Mouse (Mus musculus): Measurements from ENCODE around the gene Pstpip1. TPM values are rescaled to one million over a fixed set of nuclear protein-coding genes. Genes with fewer than 3 reads are reported as not detected.

Gene Pstpip1
- polyA plus RNA-seq (2014; fragmentation: Nextera tagmentation; extraction: Ambion mirVana), result 1.6 and 1.8 TPM in 2 replicates

GRCm38 (mm10) chr9:56089778-56090520, at the start of gene Pstpip1:
TSS of gene Pstpip1 (plus strand) at chr9:56089962.
- ATAC-seq (replicated peaks; ENCODE audit: low FRiP score) (peak; percentile 43; the same call in 1 of the 2 replicates), DNase-seq (ENCODE audit: low spot score) (peak; percentile 44)
- H3K9me3 ChIP-seq (ENCODE audit: control insufficient read depth, low read length), result no peaks in the 10 kb centered on the region
- H3K4me2 ChIP-seq, result peak within 1 kb of the TSS; percentile 44
- WGBS, result 27% methylated on average over 22 of the region's 22 CpGs
- peaks cover 3% of the 10 kb centered on the region; the same call in 1 of the 2 replicates for H3K4me1 ChIP-seq (replicated peaks; ENCODE audit: control insufficient read depth, insufficient read depth, low read length)
- H3K36me3 ChIP-seq (ENCODE audit: control insufficient read depth, insufficient read depth, low read length), result no peaks in the 10 kb centered on the region
- no peak within 1 kb of the TSS; the same call in 1 of the 2 replicates for H3K9ac ChIP-seq (ENCODE audit: low read depth, low read length)
- H3K27ac ChIP-seq (ENCODE audit: low read depth, low read length), result no peak within 1 kb of the TSS
- no peaks in the 10 kb centered on the region for H3K27me3 ChIP-seq (replicated peaks; ENCODE audit: control insufficient read depth, insufficient read depth, low read length)
- peak within 1 kb of the TSS; percentile 7 for H3K4me3 ChIP-seq (ENCODE audit: low read depth, low read length)

- 0 out of 2 replicates have a peak, but pooled peaks cover 4% of the 10 kb centered on the region for H3K4me1 ChIP-seq (replicated peaks; ENCODE audit: control insufficient read depth, insufficient read depth, low read length)
- DNase-seq (ENCODE audit: low spot score) (peak; percentile 95), ATAC-seq (replicated peaks; ENCODE audit: low FRiP score) (peak; percentile 100)
- no peaks in the 10 kb centered on the region for H3K27me3 ChIP-seq (replicated peaks; ENCODE audit: control insufficient read depth, insufficient read depth, low read length)
- H3K27ac ChIP-seq (ENCODE audit: low read depth, low read length), result peak within 1 kb of the TSS; percentile 87
- H3K36me3 ChIP-seq (ENCODE audit: control insufficient read depth, insufficient read depth, low read length), result no peaks in the 10 kb centered on the region; the same call in 1 of the 2 replicates
- H3K9ac ChIP-seq (ENCODE audit: low read depth, low read length), result peak within 1 kb of the TSS; percentile 92
- peak within 1 kb of the TSS; percentile 83 for H3K4me3 ChIP-seq (ENCODE audit: low read depth, low read length)
- peak within 1 kb of the TSS; percentile 92 for H3K4me2 ChIP-seq
- no peaks in the 10 kb centered on the region for H3K9me3 ChIP-seq (ENCODE audit: control insufficient read depth, low read length)
- under 1% methylated on average over 44 of the region's 49 CpGs for WGBS
These were observed 48.2 kb upstream of the Pstpip1 start, which contains the start of gene Rcn2 for GRCm38 (mm10) chr9:56041372-56042180. TSS of gene Rcn2 (plus strand) at chr9:56041845.

GRCm38 (mm10) chr9:56042181-56042621, 47.6 kb upstream of the Pstpip1 start:
- H3K4me2 ChIP-seq, result peak overlapping the region; percentile 92
- H3K27ac ChIP-seq (ENCODE audit: low read depth, low read length), result peak overlapping the region; percentile 87
- H3K4me1 ChIP-seq (replicated peaks; ENCODE audit: control insufficient read depth, insufficient read depth, low read length), result 0 out of 2 replicates have a peak, but pooled peaks cover 4% of the 10 kb centered on the region
- ATAC-seq (replicated peaks; ENCODE audit: low FRiP score) (peak; percentile 12; the same call in 1 of the 2 replicates), DNase-seq (ENCODE audit: low spot score) (no peak)
- no peaks in the 10 kb centered on the region; the same call in 1 of the 2 replicates for H3K36me3 ChIP-seq (ENCODE audit: control insufficient read depth, insufficient read depth, low read length)
- 1% methylated on average over 16 of the region's 16 CpGs for WGBS
- H3K9me3 ChIP-seq (ENCODE audit: control insufficient read depth, low read length), result no peaks in the 10 kb centered on the region
- H3K27me3 ChIP-seq (replicated peaks; ENCODE audit: control insufficient read depth, insufficient read depth, low read length), result no peaks in the 10 kb centered on the region
- H3K4me3 ChIP-seq (ENCODE audit: low read depth, low read length), result peak overlapping the region; percentile 83
- peak overlapping the region; percentile 92 for H3K9ac ChIP-seq (ENCODE audit: low read depth, low read length)

- DNase-seq (ENCODE audit: low spot score) (no peak), ATAC-seq (replicated peaks; ENCODE audit: low FRiP score) (no peak)
- no peak overlapping the region for H3K4me3 ChIP-seq (ENCODE audit: low read depth, low read length)
- peaks cover 6% of the 10 kb centered on the region; the same call in 1 of the 2 replicates for H3K36me3 ChIP-seq (ENCODE audit: control insufficient read depth, insufficient read depth, low read length)
- no peaks in the 10 kb centered on the region for H3K27me3 ChIP-seq (replicated peaks; ENCODE audit: control insufficient read depth, insufficient read depth, low read length)
- no peaks in the 10 kb centered on the region for H3K9me3 ChIP-seq (ENCODE audit: control insufficient read depth, low read length)
- H3K9ac ChIP-seq (ENCODE audit: low read depth, low read length), result no peak overlapping the region
- H3K4me1 ChIP-seq (replicated peaks; ENCODE audit: control insufficient read depth, insufficient read depth, low read length), result no peaks in the 10 kb centered on the region
- 86% methylated on average over 3 of the region's 3 CpGs for WGBS
- no peak overlapping the region for H3K4me2 ChIP-seq
- H3K27ac ChIP-seq (ENCODE audit: low read depth, low read length), result no peak overlapping the region
These were observed 36.0 kb upstream of the Pstpip1 start for GRCm38 (mm10) chr9:56053796-56054195.

GRCm38 (mm10) chr9:56056147-56056546, 33.6 kb upstream of the Pstpip1 start:
- DNase-seq (ENCODE audit: low spot score) (no peak), ATAC-seq (replicated peaks; ENCODE audit: low FRiP score) (no peak)
- WGBS, result 83% methylated on average over 6 of the region's 6 CpGs
- Histone ChIP-seq H3K4me1 (replicated peaks; ENCODE audit: control insufficient read depth, insufficient read depth, low read length) (no peaks in the 10 kb centered on the region), H3K4me3 (ENCODE audit: low read depth, low read length) (no peak overlapping the region), H3K9me3 (ENCODE audit: control insufficient read depth, low read length) (no peaks in the 10 kb centered on the region), H3K9ac (ENCODE audit: low read depth, low read length) (no peak overlapping the region), H3K27me3 (replicated peaks; ENCODE audit: control insufficient read depth, insufficient read depth, low read length) (no peaks in the 10 kb centered on the region), H3K27ac (ENCODE audit: low read depth, low read length) (no peak overlapping the region), H3K4me2 (no peak overlapping the region), H3K36me3 (ENCODE audit: control insufficient read depth, insufficient read depth, low read length) (peaks cover 6% of the 10 kb centered on the region; the same call in 1 of the 2 replicates)

GRCm38 (mm10) chr9:56062336-56062735, 27.4 kb upstream of the Pstpip1 start:
- Histone ChIP-seq H3K9me3 (ENCODE audit: control insufficient read depth, low read length) (no peaks in the 10 kb centered on the region), H3K9ac (ENCODE audit: low read depth, low read length) (no peak overlapping the region), H3K27me3 (replicated peaks; ENCODE audit: control insufficient read depth, insufficient read depth, low read length) (no peaks in the 10 kb centered on the region), H3K4me1 (replicated peaks; ENCODE audit: control insufficient read depth, insufficient read depth, low read length) (no peaks in the 10 kb centered on the region), H3K36me3 (ENCODE audit: control insufficient read depth, insufficient read depth, low read length) (peaks cover 4% of the 10 kb centered on the region; the same call in 1 of the 2 replicates), H3K27ac (ENCODE audit: low read depth, low read length) (no peak overlapping the region), H3K4me2 (no peak overlapping the region), H3K4me3 (ENCODE audit: low read depth, low read length) (no peak overlapping the region)
- DNase-seq (ENCODE audit: low spot score) (no peak), ATAC-seq (replicated peaks; ENCODE audit: low FRiP score) (no peak)
- 94% methylated on average over 5 of the region's 5 CpGs for WGBS

GRCm38 (mm10) chr9:56065011-56065410, 24.8 kb upstream of the Pstpip1 start:
- WGBS, result 74% methylated on average over 3 of the region's 3 CpGs
- ATAC-seq (replicated peaks; ENCODE audit: low FRiP score) (no peak), DNase-seq (ENCODE audit: low spot score) (no peak)
- H3K36me3 ChIP-seq (ENCODE audit: control insufficient read depth, insufficient read depth, low read length), result peaks cover 4% of the 10 kb centered on the region; the same call in 1 of the 2 replicates
- H3K27ac ChIP-seq (ENCODE audit: low read depth, low read length), result no peak overlapping the region
- no peaks in the 10 kb centered on the region for H3K4me1 ChIP-seq (replicated peaks; ENCODE audit: control insufficient read depth, insufficient read depth, low read length)
- H3K9ac ChIP-seq (ENCODE audit: low read depth, low read length), result no peak overlapping the region
- no peaks in the 10 kb centered on the region for H3K27me3 ChIP-seq (replicated peaks; ENCODE audit: control insufficient read depth, insufficient read depth, low read length)
- H3K4me3 ChIP-seq (ENCODE audit: low read depth, low read length), result no peak overlapping the region
- H3K9me3 ChIP-seq (ENCODE audit: control insufficient read depth, low read length), result no peaks in the 10 kb centered on the region
- H3K4me2 ChIP-seq, result no peak overlapping the region

- 73% methylated on average over 4 of the region's 4 CpGs for WGBS
- Histone ChIP-seq H3K36me3 (ENCODE audit: control insufficient read depth, insufficient read depth, low read length) (no peaks in the 10 kb centered on the region), H3K4me1 (replicated peaks; ENCODE audit: control insufficient read depth, insufficient read depth, low read length) (no peaks in the 10 kb centered on the region), H3K9me3 (ENCODE audit: control insufficient read depth, low read length) (no peaks in the 10 kb centered on the region), H3K27ac (ENCODE audit: low read depth, low read length) (no peak overlapping the region), H3K4me3 (ENCODE audit: low read depth, low read length) (no peak overlapping the region), H3K27me3 (replicated peaks; ENCODE audit: control insufficient read depth, insufficient read depth, low read length) (no peaks in the 10 kb centered on the region), H3K9ac (ENCODE audit: low read depth, low read length) (no peak overlapping the region), H3K4me2 (no peak overlapping the region)
- no peak for DNase-seq (ENCODE audit: low spot score)
- no peak for ATAC-seq (replicated peaks; ENCODE audit: low FRiP score)
These were observed 21.8 kb upstream of the Pstpip1 start for GRCm38 (mm10) chr9:56067964-56068363.
